Mouse (Mus musculus) liver, embryonic 11.5 days (tissue): ENCODE measurements around the gene Meltf. TPM values are rescaled to one million over a fixed set of nuclear protein-coding genes. Genes with fewer than 3 reads are reported as not detected.
A peak's percentile ranks its signal among the peaks of the same experiment; 100 is the strongest.

Experiments used
- ATAC-seq: fragments of 200-750 bp; cut with Nextera tagmentation; replicated peaks from 2 replicates; pipeline ENCODE4 v1.8.0; 2017; ENCODE audit warnings: moderate number of reproducible peaks, mild to moderate bottlenecking, moderate TSS enrichment, moderate library complexity; ENCODE audit not compliant: low FRiP score
- DNase-seq: peaks from one replicate; pipeline ENCODE4 v3.0.0-alpha.2; 2017; ENCODE audit warnings: low spot score
- H3K27ac ChIP-seq: fragments of 300-500 bp; sonication (generic); 2 replicates; pipeline ENCODE4 v1.5.1; 2014; ENCODE audit warnings: mild to moderate bottlenecking, low read depth, low read length, control low read depth
- H3K27me3 ChIP-seq: fragments of 300-500 bp; sonication (generic); replicated peaks from 2 replicates; pipeline ENCODE4 v1.6.1; 2014; ENCODE audit warnings: low read length, mixed read lengths; ENCODE audit not compliant: control insufficient read depth, insufficient read depth
- H3K36me3 ChIP-seq: fragments of 300-500 bp; sonication (generic); 2 replicates; pipeline ENCODE4 v1.6.1; 2014; ENCODE audit warnings: mild to moderate bottlenecking, low read length, moderate library complexity, mixed read lengths; ENCODE audit not compliant: control insufficient read depth, insufficient read depth
- H3K4me1 ChIP-seq: fragments of 300-500 bp; sonication (generic); replicated peaks from 2 replicates; pipeline ENCODE4 v1.6.1; 2014; ENCODE audit warnings: low read length, mixed read lengths; ENCODE audit not compliant: control insufficient read depth, insufficient read depth
- H3K4me2 ChIP-seq: fragments of 300-500 bp; sonication (generic); 2 replicates; pipeline ENCODE4 v1.6.1; 2014; ENCODE audit warnings: mild to moderate bottlenecking, control low read depth, moderate library complexity
- H3K4me3 ChIP-seq: fragments of 300-500 bp; sonication (generic); 2 replicates; pipeline ENCODE4 v1.5.1; 2014; ENCODE audit warnings: low read depth, low read length, control low read depth
- H3K9ac ChIP-seq: fragments of 300-500 bp; sonication (generic); 2 replicates; pipeline ENCODE4 v1.6.1; 2014; ENCODE audit warnings: low read depth, low read length, control low read depth
- H3K9me3 ChIP-seq: fragments of 300-500 bp; sonication (generic); 2 replicates; pipeline ENCODE4 v1.6.1; 2016; ENCODE audit warnings: low read length, inconsistent platforms, mixed read lengths; ENCODE audit not compliant: control insufficient read depth
- WGBS: fragments of 180-500 bp; shearing (Covaris S2); extraction: QIAGEN DNeasy Blood & Tissue Kit; methylation state at CpG from one replicate; pipeline ENCODE4 v1.1.7; 2014; 5-methylcytosine and 5-hydroxymethylcytosine counted together
- polyA plus RNA-seq: library from polyadenylated mRNA; unstranded; fragments of >200 nt; fragmentation: Nextera tagmentation; extraction: Ambion mirVana; gene quantifications from 2 replicates; pipeline ENCODE4 v1.2.1, GENCODE M21; 2014

Meltf gene
- polyA plus RNA-seq, 1 experiment from 2014 or later = 0.33 TPM

DNA sequence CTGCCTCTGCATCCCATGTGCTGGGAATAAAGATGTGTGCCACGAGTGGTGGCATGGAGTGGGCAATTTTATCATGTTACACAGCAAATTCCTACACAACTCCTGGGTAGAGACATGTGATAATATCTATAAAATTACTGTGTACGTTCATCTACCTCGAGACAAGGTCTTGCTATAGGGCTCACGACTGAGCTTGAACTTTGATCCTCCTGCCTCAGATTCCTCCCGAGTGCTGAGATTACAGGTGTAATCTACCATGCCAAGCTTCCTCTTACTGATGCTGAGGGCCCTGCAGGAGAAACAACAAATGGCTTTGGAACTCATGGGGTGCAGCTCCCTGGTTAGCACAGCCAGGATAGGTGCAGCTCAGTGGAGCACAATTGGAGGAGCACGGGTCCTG lies 45.8 kb downstream of the Meltf start:
- H3K36me3 ChIP-seq = no peaks in the 10 kb centered on the region
- DNase-seq (no peak), ATAC-seq (no peak)
- H3K27me3 ChIP-seq = no peaks in the 10 kb centered on the region
- no peak overlapping the region for H3K27ac ChIP-seq
- no peak overlapping the region for H3K9ac ChIP-seq
- no peaks in the 10 kb centered on the region for H3K4me1 ChIP-seq
- 82% methylated on average over 6 of the region's 6 CpGs for whole genome bisulfite sequencing
- no peak overlapping the region for H3K4me3 ChIP-seq
- H3K9me3 ChIP-seq = no peaks in the 10 kb centered on the region
- H3K4me2 ChIP-seq = no peak overlapping the region

DNA sequence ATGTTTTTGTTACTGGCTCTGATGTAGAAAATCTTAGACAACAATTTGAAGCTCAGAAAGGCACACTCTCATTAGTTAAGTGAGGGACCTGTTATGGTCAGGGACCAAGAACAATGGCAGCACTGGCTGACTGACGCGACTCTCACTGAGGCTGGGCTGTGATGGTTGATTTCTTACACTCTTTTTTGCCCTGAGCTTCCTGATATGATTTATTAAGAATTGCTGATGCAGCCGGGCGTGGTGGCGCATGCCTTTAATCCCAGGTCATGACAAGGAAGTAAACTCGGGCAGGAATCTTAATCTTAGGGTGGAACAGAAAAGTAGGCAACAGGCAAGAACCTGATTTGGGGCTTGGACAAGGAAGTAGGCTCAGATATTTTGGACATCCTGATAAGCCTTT lies 47.5 kb downstream of the Meltf start:
- WGBS = 79% methylated on average over 6 of the region's 6 CpGs
- ATAC-seq (no peak), DNase-seq (no peak)
- no peaks in the 10 kb centered on the region for H3K36me3 ChIP-seq
- no peaks in the 10 kb centered on the region for H3K9me3 ChIP-seq
- H3K4me1 ChIP-seq = no peaks in the 10 kb centered on the region
- 0 out of 2 replicates have a peak, but pooled peaks cover 3% of the 10 kb centered on the region for H3K27me3 ChIP-seq
- H3K4me2 ChIP-seq = no peak overlapping the region
- no peak overlapping the region for H3K27ac ChIP-seq
- H3K4me3 ChIP-seq = no peak overlapping the region
- no peak overlapping the region for H3K9ac ChIP-seq

DNA sequence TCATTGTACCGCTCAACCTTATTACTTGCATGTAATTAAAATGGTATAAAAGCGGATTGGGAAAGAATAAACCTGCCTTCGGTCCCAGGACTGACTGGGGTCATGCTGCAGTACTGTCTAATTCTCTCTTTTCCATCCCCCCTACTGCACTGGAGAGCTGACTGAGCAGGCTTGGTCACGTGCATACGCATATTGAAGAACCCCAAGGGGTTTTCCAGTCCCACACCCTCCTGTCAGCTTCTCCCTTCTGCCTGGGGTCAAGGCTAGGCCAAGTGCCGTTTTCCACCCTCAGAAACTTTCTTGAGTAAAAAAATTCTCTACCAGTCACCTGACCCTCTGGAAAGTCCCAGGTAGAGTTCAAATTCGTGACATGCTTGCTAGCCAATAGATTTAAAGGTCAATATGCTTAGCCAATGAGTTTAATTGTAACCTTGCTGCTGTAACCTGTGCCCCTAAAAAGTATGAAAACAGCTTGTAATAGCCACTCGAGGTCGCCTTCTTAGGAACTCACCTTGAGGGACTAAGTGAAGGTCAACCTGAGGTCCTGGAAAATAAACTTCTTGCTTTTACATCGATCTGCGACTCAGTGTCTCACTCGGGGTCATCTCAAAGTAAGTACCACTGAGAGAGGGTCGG lies 48.1 kb downstream of the Meltf start:
- no peaks in the 10 kb centered on the region for H3K36me3 ChIP-seq
- H3K9me3 ChIP-seq = no peaks in the 10 kb centered on the region
- H3K27me3 ChIP-seq = peaks cover 3% of the 10 kb centered on the region; the same call in 1 of the 2 replicates
- no peak overlapping the region for H3K27ac ChIP-seq
- no peak overlapping the region for H3K4me3 ChIP-seq
- no peak overlapping the region for H3K9ac ChIP-seq
- ATAC-seq = no peak
- H3K4me2 ChIP-seq = no peak overlapping the region
- WGBS = 77% methylated on average over 13 of the region's 13 CpGs
- no peaks in the 10 kb centered on the region for H3K4me1 ChIP-seq
- DNase-seq = no peak

DNA sequence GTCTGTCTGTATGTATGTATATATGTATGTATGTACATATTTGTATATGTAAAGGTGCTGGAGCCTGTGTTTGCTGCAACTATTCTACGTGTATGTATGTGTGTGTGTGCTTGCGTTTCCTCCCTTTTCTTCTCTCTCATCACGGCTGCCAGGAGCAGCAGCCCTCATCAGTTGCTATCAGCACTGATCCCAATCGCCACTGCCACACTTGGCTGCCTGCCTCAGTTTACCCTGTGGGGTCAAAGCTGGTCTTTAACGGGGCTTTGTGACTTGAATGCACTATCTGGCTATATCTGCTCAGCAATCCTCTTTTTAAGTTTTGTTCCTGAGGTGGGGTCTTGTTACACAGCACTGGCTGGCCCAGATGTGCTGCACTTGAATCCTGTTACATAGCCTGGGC lies 48.8 kb downstream of the Meltf start:
- H3K4me1 ChIP-seq = no peaks in the 10 kb centered on the region
- no peak overlapping the region for H3K4me3 ChIP-seq
- no peak for ATAC-seq
- H3K9me3 ChIP-seq = no peaks in the 10 kb centered on the region
- 81% methylated on average over 5 of the region's 5 CpGs for WGBS
- H3K9ac ChIP-seq = no peak overlapping the region
- DNase-seq = no peak
- H3K27ac ChIP-seq = no peak overlapping the region
- H3K27me3 ChIP-seq = peaks cover 3% of the 10 kb centered on the region; the same call in 1 of the 2 replicates
- H3K36me3 ChIP-seq = no peaks in the 10 kb centered on the region
- H3K4me2 ChIP-seq = no peak overlapping the region

DNA sequence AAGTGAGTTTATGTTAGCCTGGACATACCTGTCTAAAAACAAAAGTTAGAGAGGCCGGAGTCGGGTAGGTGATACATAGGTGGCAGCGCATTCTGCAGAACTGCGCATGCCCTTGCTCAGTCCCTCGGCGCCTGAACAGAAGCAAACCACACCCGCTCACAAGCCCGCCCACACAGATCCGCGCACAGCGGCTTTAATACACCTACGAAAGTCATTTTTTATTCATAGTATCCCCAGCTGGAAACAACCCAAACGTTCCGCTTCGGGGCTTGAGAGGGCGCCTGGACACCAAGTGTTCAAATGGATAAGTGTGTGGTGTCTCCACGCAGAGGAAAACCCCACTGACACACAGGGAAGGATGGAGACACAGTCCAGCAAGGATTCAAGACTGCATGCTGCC lies 52.7 kb downstream of the Meltf start:
- Histone ChIP-seq H3K9ac (no peak overlapping the region), H3K27me3 (peaks cover 40% of the 10 kb centered on the region), H3K9me3 (no peaks in the 10 kb centered on the region), H3K4me1 (peaks cover 7% of the 10 kb centered on the region), H3K36me3 (no peaks in the 10 kb centered on the region), H3K4me3 (no peak overlapping the region), H3K27ac (no peak overlapping the region), H3K4me2 (peak overlapping the region; percentile 7; the same call in 1 of the 2 replicates)
- no peak for DNase-seq
- WGBS = 57% methylated on average over 17 of the region's 17 CpGs
- ATAC-seq = no peak

DNA sequence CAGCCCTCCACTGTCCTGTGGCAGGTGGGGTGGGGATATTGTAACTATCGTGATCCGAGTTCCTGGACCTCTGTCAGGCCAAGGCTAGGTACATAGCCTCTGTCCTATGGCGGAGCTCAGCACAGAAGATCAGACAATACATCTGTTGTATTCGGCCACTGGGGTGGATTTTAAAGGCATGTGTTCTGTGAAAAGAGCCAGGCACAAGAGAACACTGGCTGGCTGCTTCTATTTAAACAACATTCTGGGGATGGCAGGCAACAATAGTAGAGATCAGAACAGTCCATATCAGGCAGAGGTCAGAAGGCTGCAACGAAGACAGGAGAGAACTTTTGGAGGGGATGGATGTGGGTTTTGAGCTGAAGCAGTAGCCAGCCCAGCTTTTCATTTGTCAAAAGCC lies 53.6 kb downstream of the Meltf start:
- no peak for ATAC-seq
- peaks cover 7% of the 10 kb centered on the region for H3K4me1 ChIP-seq
- H3K27ac ChIP-seq = no peak overlapping the region
- WGBS = 73% methylated on average over 5 of the region's 5 CpGs
- peak overlapping the region; percentile 98; the same call in 1 of the 2 replicates for H3K4me2 ChIP-seq
- H3K27me3 ChIP-seq = peaks cover 43% of the 10 kb centered on the region
- H3K4me3 ChIP-seq = no peak overlapping the region
- no peaks in the 10 kb centered on the region for H3K36me3 ChIP-seq
- no peaks in the 10 kb centered on the region for H3K9me3 ChIP-seq
- no peak for DNase-seq
- no peak overlapping the region for H3K9ac ChIP-seq

DNA sequence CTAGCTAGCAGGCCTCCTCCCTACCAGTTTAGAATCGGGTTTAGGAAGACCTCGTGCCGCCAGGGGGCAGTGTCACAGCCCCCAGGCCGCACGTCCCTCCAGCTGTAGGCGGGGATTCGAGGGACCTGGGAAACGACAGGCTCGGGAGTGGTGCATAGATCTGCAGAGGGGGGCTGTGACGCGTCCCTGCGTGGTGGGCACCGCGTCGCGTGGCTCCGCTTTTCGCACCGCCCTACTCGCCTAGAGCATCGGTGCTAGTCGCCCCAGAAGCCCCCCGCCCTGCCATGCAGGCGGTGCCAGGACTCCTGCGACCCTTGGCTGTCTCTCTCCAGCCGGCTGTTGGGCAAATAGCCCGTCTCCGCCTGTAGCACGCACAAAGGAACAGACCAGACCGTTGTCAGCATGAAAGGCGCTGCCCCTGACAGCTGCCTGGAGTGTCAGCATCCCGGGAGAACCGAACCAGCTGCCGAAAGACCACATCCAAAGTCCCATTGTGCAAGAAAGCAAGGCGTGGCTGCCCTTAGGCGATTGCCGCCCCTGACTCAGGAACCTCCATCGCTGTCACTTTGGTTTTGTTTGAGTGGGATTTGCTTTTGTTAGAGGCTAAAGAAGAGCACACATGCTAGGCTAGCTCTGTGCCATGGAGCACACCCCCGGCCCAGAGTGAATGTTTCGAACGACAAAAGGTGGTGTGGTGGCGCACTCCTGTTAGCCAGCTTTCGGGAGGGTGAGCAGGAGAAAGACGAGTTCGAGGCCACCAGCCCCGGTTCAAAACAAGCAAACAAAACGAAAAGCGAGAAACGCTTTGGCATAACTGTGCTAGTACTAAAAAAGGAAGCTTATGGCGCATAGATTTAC lies 54.5 kb downstream of the Meltf start:
- no peak overlapping the region for H3K27ac ChIP-seq
- DNase-seq (peak; percentile 76), ATAC-seq (peak; percentile 81)
- no peaks in the 10 kb centered on the region for H3K9me3 ChIP-seq
- peak overlapping the region; percentile 63 for H3K4me3 ChIP-seq
- 2% methylated on average over 50 of the region's 50 CpGs for WGBS
- peaks cover 7% of the 10 kb centered on the region for H3K4me1 ChIP-seq
- H3K27me3 ChIP-seq = peaks cover 43% of the 10 kb centered on the region
- H3K4me2 ChIP-seq = peak overlapping the region; percentile 98
- no peaks in the 10 kb centered on the region for H3K36me3 ChIP-seq
- H3K9ac ChIP-seq = peak overlapping the region; percentile 46; the same call in 1 of the 2 replicates

DNA sequence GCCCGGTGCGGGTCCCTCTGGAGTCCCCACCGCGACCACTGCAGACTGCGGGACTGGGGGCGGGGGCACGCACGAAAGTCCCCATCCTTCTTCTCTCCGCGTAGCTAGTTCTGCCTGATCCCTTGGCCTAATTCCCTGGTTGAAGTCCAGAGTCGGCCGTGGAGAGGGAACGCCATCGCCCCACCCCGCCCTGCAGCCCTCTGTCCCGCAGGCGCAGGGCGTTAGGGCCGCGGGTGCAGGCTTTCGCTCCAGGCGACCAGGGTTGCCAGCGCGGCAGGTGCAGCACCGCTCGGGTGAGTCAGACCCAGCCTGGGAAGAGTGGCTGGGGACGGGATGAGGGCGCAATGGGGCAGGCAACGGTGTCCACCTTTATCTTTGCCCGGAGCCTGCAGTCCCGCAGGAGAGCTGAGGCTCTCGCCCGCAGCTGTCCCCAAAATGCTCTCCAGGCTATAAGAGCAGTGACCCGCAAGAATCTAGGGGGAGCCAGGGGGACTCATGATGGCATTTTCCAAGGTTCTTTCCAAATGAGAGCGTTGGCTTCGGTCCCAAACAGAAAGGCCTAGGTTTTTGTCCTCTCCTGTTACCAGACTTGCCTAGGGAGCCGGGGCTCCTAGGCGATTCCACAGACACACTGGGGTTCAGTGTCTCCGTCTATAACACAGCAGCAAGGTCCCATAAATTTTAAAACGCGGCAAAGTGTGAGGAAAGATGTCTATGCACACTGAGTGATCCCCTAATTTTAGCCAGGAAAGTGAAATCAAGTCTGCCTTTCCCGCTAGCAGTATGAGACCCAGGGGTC lies 55.3 kb downstream of the Meltf start, which contains the start of gene Pigz:
Gene Pigz (plus strand): TSS at position 101 of the 799 bp plus-strand sequence.
- peaks cover 7% of the 10 kb centered on the region for H3K4me1 ChIP-seq
- H3K27ac ChIP-seq = no peak within 1 kb of the TSS
- ATAC-seq = no peak
- peak within 1 kb of the TSS; percentile 46; the same call in 1 of the 2 replicates for H3K9ac ChIP-seq
- 11% methylated on average over 42 of the region's 42 CpGs for WGBS
- DNase-seq = peak; percentile 40
- H3K36me3 ChIP-seq = no peaks in the 10 kb centered on the region
- H3K9me3 ChIP-seq = no peaks in the 10 kb centered on the region
- peaks cover 43% of the 10 kb centered on the region for H3K27me3 ChIP-seq
- H3K4me2 ChIP-seq = peak within 1 kb of the TSS; percentile 98
- H3K4me3 ChIP-seq = peak within 1 kb of the TSS; percentile 63
